Mouse (Mus musculus) CH12.LX (cell line): ENCODE results near the gene Ppfia3.

Experiments
- CTCF ChIP-seq, 2 experiments: IDR thresholded peaks in 1 of 2; conservative IDR thresholded peaks in 1 of 2; 2 replicates each; pipeline ENCODE4 v1.5.1; 2011 to 2012; ENCODE audit warnings: low read depth in 2 of 2, low read length in 2 of 2, improper control_type of control experiment in 1 of 2, inconsistent platforms in 1 of 2, mild to moderate bottlenecking in 1 of 2, moderate library complexity in 1 of 2
- HCFC1 ChIP-seq: IDR thresholded peaks from 2 replicates; pipeline ENCODE4 v1.6.1; 2012; ENCODE audit warnings: low read depth, mild to moderate bottlenecking, inconsistent platforms, low read length, improper control_type of control experiment
- USF1 ChIP-seq: IDR thresholded peaks from 2 replicates; pipeline ENCODE4 v1.6.1; 2014; ENCODE audit warnings: low read depth, mild to moderate bottlenecking, inconsistent platforms, low read length, improper control_type of control experiment

- TF ChIP-seq CTCF (conservative IDR thresholded peaks at IDR 0.05 in 1 of 2, IDR thresholded peaks at IDR 0.05 in 1 of 2; ENCODE audit: low read depth in 2 of 2, low read length in 2 of 2) (peak in 1 of 2 experiments; percentile 81; a peak in 3 of 4 replicates), HCFC1 (no peak), USF1 (no peak)
Measured at GRCm38 (mm10) chr7:45343543-45343942, 23.3 kb downstream of the Ppfia3 start.
